In the genomic region with DNA sequence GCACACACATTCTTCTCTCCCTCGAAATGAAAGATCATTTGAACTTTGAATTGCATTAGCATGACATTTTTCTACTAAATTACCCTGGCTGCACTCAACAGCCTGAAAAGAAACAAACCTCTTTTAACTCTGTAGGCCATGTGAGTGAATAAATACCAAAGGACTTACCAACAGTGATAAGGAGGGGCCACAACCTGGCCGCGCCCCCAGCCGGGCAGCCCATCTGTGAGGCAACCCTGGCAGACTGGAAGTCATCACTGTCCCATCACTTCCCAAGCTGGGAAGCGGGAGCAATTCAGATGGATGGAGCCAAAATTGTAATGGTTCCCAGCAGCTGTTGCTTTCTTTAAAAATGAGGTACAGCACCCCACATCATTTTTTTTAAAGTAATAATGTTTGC, we compare ENCODE assay signal across 12 mouse cellular contexts.
DNase-seq lines count a peak whose midpoint lies in the region; ATAC-seq and TF ChIP-seq lines count a peak whose summit lies in the region.
"Had no signal": no experiment of that assay in that cellular context is flagged by ENCODE, and none has a peak within 500 bp of the region (broad histone marks: within the 10 kb centered on the region; RNA-seq: fewer than 3 reads in every experiment).

No protein-coding gene starts in this region.

- 31% methylated on average over 5 of the region's 5 CpGs for WGBS in intestine, embryonic 14.5 days
- whole genome bisulfite sequencing in intestine, postnatal 0 days = 30% methylated on average over 5 of the region's 5 CpGs
- 40% methylated on average over 5 of the region's 5 CpGs for WGBS in intestine, embryonic 16.5 days

- H3K4me1 ChIP-seq in intestine, embryonic 14.5 days (replicated peaks; ENCODE audit: control insufficient read depth, insufficient read depth, low read length) = no peaks in the 10 kb centered on the region
- H3K4me1 ChIP-seq in intestine, postnatal 0 days (replicated peaks; ENCODE audit: control insufficient read depth, insufficient read depth, low read length) = no peaks in the 10 kb centered on the region
- H3K4me1 ChIP-seq in intestine, embryonic 16.5 days (ENCODE audit: control insufficient read depth, insufficient read depth, low read length) = peaks cover 9% of the 10 kb centered on the region
- H3K4me1 ChIP-seq: liver, embryonic 12.5 days; neural tube, embryonic 12.5 days had no signal

- H3K4me3 ChIP-seq in intestine, embryonic 14.5 days (ENCODE audit: low read depth, low read length) = no peak overlapping the region
- H3K4me3 ChIP-seq in intestine, postnatal 0 days (ENCODE audit: low read depth, low read length) = no peak overlapping the region
- no peak overlapping the region for H3K4me3 ChIP-seq in intestine, embryonic 16.5 days (ENCODE audit: low read length)
- H3K4me3 ChIP-seq: heart, adult 2 months; layer of hippocampus, adult 2 months; liver, embryonic 12.5 days; neural tube, embryonic 12.5 days had no signal

- no peaks in the 10 kb centered on the region for H3K36me3 ChIP-seq in intestine, embryonic 14.5 days (ENCODE audit: control insufficient read depth, insufficient read depth, low read length)
- H3K36me3 ChIP-seq in intestine, postnatal 0 days (ENCODE audit: control insufficient read depth, insufficient read depth) = no peaks in the 10 kb centered on the region
- H3K36me3 ChIP-seq in intestine, embryonic 16.5 days (ENCODE audit: control insufficient read depth, insufficient read depth, low read length) = no peaks in the 10 kb centered on the region
- H3K36me3 ChIP-seq: liver, embryonic 12.5 days; neural tube, embryonic 12.5 days had no signal

- DNase-seq in intestine, embryonic 14.5 days (ENCODE audit: low spot score) = peak; percentile 57
- peak; percentile 32 for DNase-seq in Muller cell, postnatal 12 days (ENCODE audit: inconsistent ontology term)
- DNase-seq in NIH3T3 (ENCODE audit: low read depth) = peak; percentile 1
- DNase-seq in urinary bladder, adult 2 months (ENCODE audit: low spot score) = no peak
- no peak for DNase-seq in T-cell, adult 2 months (ENCODE audit: low spot score)
- DNase-seq: adrenal gland, postnatal 10 days; heart, adult 2 months had no signal

- ATAC-seq in intestine, embryonic 14.5 days (replicated peaks; ENCODE audit: low FRiP score, low TSS enrichment, low read depth) = no peak
- no peak for ATAC-seq in intestine, postnatal 0 days
- ATAC-seq in intestine, embryonic 16.5 days = peak; percentile 68
- ATAC-seq: liver, embryonic 12.5 days had no signal

- H3K27me3 ChIP-seq in intestine, embryonic 14.5 days (replicated peaks; ENCODE audit: control insufficient read depth, insufficient read depth, low read length) = no peaks in the 10 kb centered on the region
- H3K27me3 ChIP-seq in intestine, postnatal 0 days (replicated peaks; ENCODE audit: control insufficient read depth, insufficient read depth, low read length) = no peaks in the 10 kb centered on the region
- no peaks in the 10 kb centered on the region for H3K27me3 ChIP-seq in intestine, embryonic 16.5 days (replicated peaks; ENCODE audit: control insufficient read depth, insufficient read depth, low read length)
- H3K27me3 ChIP-seq: liver, embryonic 12.5 days; neural tube, embryonic 12.5 days had no signal

- H3K9ac ChIP-seq in intestine, embryonic 14.5 days (ENCODE audit: low read length) = no peak overlapping the region
- no peak overlapping the region for H3K9ac ChIP-seq in intestine, postnatal 0 days (ENCODE audit: low read depth, low read length)
- H3K9ac ChIP-seq in intestine, embryonic 16.5 days (ENCODE audit: low read depth, low read length) = no peak overlapping the region
- H3K9ac ChIP-seq: liver, embryonic 12.5 days; neural tube, embryonic 12.5 days had no signal

- H3K4me2 ChIP-seq in intestine, embryonic 14.5 days (ENCODE audit: low read length) = no peak overlapping the region
- no peak overlapping the region for H3K4me2 ChIP-seq in intestine, postnatal 0 days (replicated peaks; ENCODE audit: low read depth)
- no peak overlapping the region for H3K4me2 ChIP-seq in intestine, embryonic 16.5 days (ENCODE audit: low read depth, low read length)
- H3K4me2 ChIP-seq: liver, embryonic 12.5 days; neural tube, embryonic 12.5 days had no signal

- H3K27ac ChIP-seq in intestine, embryonic 14.5 days (ENCODE audit: low read depth) = no peak overlapping the region
- H3K27ac ChIP-seq in intestine, postnatal 0 days (ENCODE audit: low read depth, low read length) = no peak overlapping the region
- no peak overlapping the region for H3K27ac ChIP-seq in intestine, embryonic 16.5 days (ENCODE audit: low read length)
- H3K27ac ChIP-seq: heart, adult 2 months; layer of hippocampus, adult 2 months; liver, embryonic 12.5 days; neural tube, embryonic 12.5 days had no signal

- no peaks in the 10 kb centered on the region for H3K9me3 ChIP-seq in intestine, embryonic 14.5 days (ENCODE audit: control insufficient read depth, low read length)
- H3K9me3 ChIP-seq in intestine, postnatal 0 days (ENCODE audit: control insufficient read depth) = no peaks in the 10 kb centered on the region
- H3K9me3 ChIP-seq in intestine, embryonic 16.5 days (ENCODE audit: control insufficient read depth, low read length) = no peaks in the 10 kb centered on the region
- H3K9me3 ChIP-seq: liver, embryonic 12.5 days; neural tube, embryonic 12.5 days had no signal

- no peak for TF ChIP-seq CTCF in intestine, postnatal 0 days (IDR thresholded peaks at IDR 0.05; ENCODE audit: low read depth)

Comparison
In these comparisons a context has a peak if more than half of its experiments do, and no peak if none do; other contexts are left out.
1. DNase-seq: peak in intestine, embryonic 14.5 days (single experiment), Muller cell, postnatal 12 days (single experiment) and NIH3T3 (single experiment); none in urinary bladder, adult 2 months (single experiment) and T-cell, adult 2 months (single experiment).